Mouse (Mus musculus) effector memory CD4-positive, alpha-beta T cell, adult 5 months (primary cell): ENCODE data around the gene Tex36. TPM values are rescaled to one million over a fixed set of nuclear protein-coding genes. Genes with fewer than 3 reads are reported as not detected.

Experiments used
- polyA plus RNA-seq: library from polyadenylated mRNA; unstranded; fragments of 100-300 nt; shearing (Covaris generic); gene quantifications from one replicate; pipeline ENCODE4 v1.2.1, GENCODE M21; 2017

The Tex36 gene
- not detected for polyA plus RNA-seq

DNA sequence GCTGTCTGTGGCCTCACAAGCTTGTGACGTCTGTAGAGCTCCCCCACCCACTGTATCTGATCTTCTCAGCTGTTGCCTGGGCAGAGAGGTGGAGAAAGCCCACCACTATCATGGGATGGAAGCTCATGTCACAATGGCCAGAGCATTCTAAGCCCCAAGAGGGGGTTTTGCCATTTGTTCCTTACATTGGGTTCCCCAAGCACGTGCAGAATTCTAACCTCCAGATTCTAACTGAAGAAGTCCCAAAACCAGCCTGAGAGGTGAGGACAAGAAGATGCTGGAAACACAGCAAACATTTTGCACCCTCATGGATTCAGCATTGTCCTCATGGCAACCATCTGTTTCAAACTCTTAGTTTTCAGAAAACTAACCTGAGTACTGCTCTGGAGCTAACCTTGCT, at the start of gene Tex36:
Gene Tex36 (minus strand): TSS at position 101 of the 400 bp plus-strand sequence.

DNA sequence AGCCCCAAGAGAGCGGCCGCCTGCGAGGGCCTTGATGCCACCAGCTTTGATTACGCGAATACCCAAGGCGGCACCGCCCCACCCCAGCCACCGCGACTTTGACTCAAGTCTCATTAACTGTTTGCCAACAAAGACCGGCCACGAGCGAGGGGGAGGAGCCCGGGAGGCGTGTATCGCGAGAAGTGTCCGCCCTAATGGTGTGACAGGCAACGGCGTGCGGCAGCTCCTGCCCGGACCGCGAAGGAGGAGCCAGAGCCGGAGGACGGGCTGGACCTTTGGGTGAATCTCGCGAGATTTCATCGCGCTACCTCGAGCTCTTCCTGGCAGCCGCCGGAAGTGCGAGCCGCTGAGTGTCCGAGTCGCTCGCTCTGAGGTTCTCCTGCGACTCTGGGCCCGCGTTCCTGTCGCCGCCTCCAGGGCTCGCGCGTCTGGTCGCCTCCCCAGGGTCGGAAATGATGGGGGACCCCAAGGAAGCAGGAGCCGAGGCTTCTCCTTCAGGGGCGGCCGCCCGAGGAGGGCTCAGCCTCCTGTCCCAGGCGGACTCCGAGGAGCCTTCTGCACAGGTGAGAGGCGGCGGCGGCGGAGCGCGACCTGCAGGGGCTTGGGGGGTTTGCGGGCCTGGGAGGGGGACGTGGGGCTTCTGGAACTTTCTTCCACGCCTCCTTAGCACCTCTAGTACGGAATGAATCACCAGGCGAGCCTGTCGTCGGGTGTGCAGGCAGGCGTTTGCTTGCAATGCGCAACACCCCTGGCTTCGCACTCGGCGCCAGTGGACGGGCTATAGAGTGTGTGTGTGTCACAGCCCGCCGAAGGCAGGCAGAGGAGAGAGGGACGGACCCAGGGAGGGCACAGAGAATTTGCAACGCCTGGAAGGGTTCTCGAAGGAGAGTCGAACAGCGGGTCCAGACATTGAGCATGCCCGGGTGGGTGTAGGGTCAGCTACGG, 35.7 kb upstream of the Tex36 start, which contains the start of gene Edrf1:
Gene Edrf1 (plus strand): TSS at position 183 of the 945 bp plus-strand sequence.

Other genes with a start within 250 kb of the Tex36 start
- 19.4 TPM for gene Edrf1, start 35.4 kb upstream of the Tex36 start, polyA plus RNA-seq
- not detected for gene Mmp21, start 77.9 kb upstream of the Tex36 start, polyA plus RNA-seq
- 113 TPM for gene Bccip, start 107.2 kb upstream of the Tex36 start, polyA plus RNA-seq
- 16.7 TPM for gene Uros, start 107.9 kb upstream of the Tex36 start, polyA plus RNA-seq
- not detected for gene Fank1, start 174.7 kb upstream of the Tex36 start, polyA plus RNA-seq
- gene Dhx32, start 180.6 kb upstream of the Tex36 start, polyA plus RNA-seq = 18.0 TPM